Mouse (Mus musculus) liver, embryonic 14.5 days (tissue): Measurements from ENCODE around the gene Eif5a. TPM values are rescaled to one million over a fixed set of nuclear protein-coding genes. Genes with fewer than 3 reads are reported as not detected.

Experiments
- ATAC-seq: fragments of 200-750 bp; cut with Nextera tagmentation; 2 replicates; pipeline ENCODE4 v1.8.0; 2017; ENCODE audit warnings: moderate number of reproducible peaks, mild to moderate bottlenecking, moderate library complexity; ENCODE audit not compliant: insufficient read depth
- DNase-seq, 3 experiments: peaks; one replicate each; pipeline ENCODE4 v3.0.0-alpha.2; 2012 to 2013; ENCODE audit warnings: low read depth in 3 of 3, low spot score in 3 of 3
- H3K27ac ChIP-seq: fragments of 300-500 bp; sonication (generic); 2 replicates; pipeline ENCODE4 v1.5.1; 2014; ENCODE audit warnings: moderate library complexity, mild to moderate bottlenecking, control low read depth, inconsistent platforms
- H3K27me3 ChIP-seq: fragments of 300-500 bp; sonication (generic); 2 replicates; pipeline ENCODE4 v1.6.1; 2014; ENCODE audit warnings: mild to moderate bottlenecking, low read length, moderate library complexity; ENCODE audit not compliant: control insufficient read depth, insufficient read depth
- H3K36me3 ChIP-seq: fragments of 300-500 bp; sonication (generic); replicated peaks from 2 replicates; pipeline ENCODE4 v1.6.1; 2014; ENCODE audit warnings: low read depth; ENCODE audit not compliant: control insufficient read depth, insufficient read depth
- H3K4me1 ChIP-seq, 2 experiments: fragments of 200-500 bp in 1 of 2; fragments of 300-500 bp in 1 of 2; sonication (generic) in 1 of 2; replicated peaks; 2 replicates each; pipeline ENCODE4 v1.6.1; 2012 to 2014; ENCODE audit warnings: antibody characterized with exemption in 1 of 2, inconsistent platforms in 1 of 2, low read length in 1 of 2; ENCODE audit not compliant: control insufficient read depth in 2 of 2, insufficient read depth in 2 of 2
- H3K4me2 ChIP-seq: fragments of 300-500 bp; sonication (generic); 2 replicates; pipeline ENCODE4 v1.6.1; 2014; ENCODE audit warnings: low read depth, mild to moderate bottlenecking, control low read depth, moderate library complexity
- H3K4me3 ChIP-seq, 2 experiments: fragments of 200-500 bp in 1 of 2; fragments of 300-500 bp in 1 of 2; sonication (generic) in 1 of 2; 2 replicates each; pipeline ENCODE4 v1.5.1; 2012 to 2014; ENCODE audit warnings: low read depth in 2 of 2, low read length in 2 of 2, mild to moderate bottlenecking in 2 of 2, control low read depth in 1 of 2, inconsistent platforms in 1 of 2, moderate library complexity in 1 of 2; ENCODE audit not compliant: insufficient read depth in 1 of 2
- H3K9ac ChIP-seq: fragments of 300-500 bp; sonication (generic); replicated peaks from 2 replicates; pipeline ENCODE4 v1.6.1; 2014; ENCODE audit warnings: mild to moderate bottlenecking, control low read depth, moderate library complexity
- H3K9me3 ChIP-seq: fragments of 300-500 bp; sonication (generic); 2 replicates; pipeline ENCODE4 v1.6.1; 2016; ENCODE audit warnings: low read length, mixed read lengths; ENCODE audit not compliant: control insufficient read depth
- CTCF ChIP-seq: IDR thresholded peaks from 2 replicates; pipeline ENCODE4 v1.5.1; 2016; ENCODE audit warnings: antibody characterized with exemption, low read depth, control low read depth
- EP300 ChIP-seq: IDR thresholded peaks from 2 replicates; pipeline ENCODE4 v1.6.1; 2016; ENCODE audit warnings: antibody characterized with exemption, low read depth
- WGBS: fragments of 180-500 bp; shearing (Covaris S2); extraction: QIAGEN DNeasy Blood & Tissue Kit; methylation state at CpG from one replicate; pipeline ENCODE4 v1.1.7; 2014; ENCODE audit not compliant: insufficient replicate concordance; 5-methylcytosine and 5-hydroxymethylcytosine counted together
- microRNA-seq: library from miRNA; unstranded; fragments of <30 nt; microRNA quantifications from one replicate; pipeline ENCODE4, GENCODE M21; 2016
- polyA plus RNA-seq, 2 experiments: library from polyadenylated mRNA; depleted of rRNA in 1 of 2; stranded (reverse) in 1 of 2; unstranded in 1 of 2; fragments of >200 nt; fragmentation: Nextera tagmentation in 1 of 2; extraction: Ambion mirVana in 1 of 2; gene quantifications; 2 replicates each; pipeline versions ENCODE4 v1.2.1 to v1.2.3; 2012 to 2014

Gene Eif5a
- polyA plus RNA-seq, 2 experiments: 846 to 1,316 TPM

GRCm38 (mm10) chr11:69871822-69872221 lies 49.9 kb downstream of the Eif5a start:
- no peaks in the 10 kb centered on the region for H3K36me3 ChIP-seq
- H3K9me3 ChIP-seq: no peaks in the 10 kb centered on the region
- no peak overlapping the region for H3K9ac ChIP-seq
- no peak for ATAC-seq
- no peaks in the 10 kb centered on the region for H3K27me3 ChIP-seq
- no peak for DNase-seq
- H3K4me2 ChIP-seq: no peak overlapping the region
- TF ChIP-seq EP300: no peak
- no peak for TF ChIP-seq CTCF
- 81% methylated on average over 7 of the region's 7 CpGs for WGBS
- H3K4me1 ChIP-seq: peaks cover 32 to 34% of the 10 kb centered on the region in 2 experiments
- H3K4me3 ChIP-seq: no peak overlapping the region
- no peak overlapping the region for H3K27ac ChIP-seq

- no peak overlapping the region for H3K4me3 ChIP-seq
- no peak overlapping the region; the same call in 1 of the 2 replicates for H3K9ac ChIP-seq
- H3K4me2 ChIP-seq: no peak overlapping the region
- DNase-seq (no peak), ATAC-seq (no peak)
- TF ChIP-seq CTCF: no peak
- TF ChIP-seq EP300: no peak
- H3K27ac ChIP-seq: no peak overlapping the region
- no peaks in the 10 kb centered on the region for H3K9me3 ChIP-seq
- WGBS: 62% methylated on average over 2 of the region's 2 CpGs
- peaks cover 19 to 22% of the 10 kb centered on the region in 2 experiments for H3K4me1 ChIP-seq
- no peaks in the 10 kb centered on the region for H3K27me3 ChIP-seq
- no peaks in the 10 kb centered on the region for H3K36me3 ChIP-seq
Measured at GRCm38 (mm10) chr11:69870289-69871069, 51.3 kb downstream of the Eif5a start.

GRCm38 (mm10) chr11:69867335-69867734 lies 54.4 kb downstream of the Eif5a start:
- no peaks in the 10 kb centered on the region for H3K36me3 ChIP-seq
- H3K9ac ChIP-seq: no peak overlapping the region
- peak; percentile 61 for TF ChIP-seq EP300
- no peak for TF ChIP-seq CTCF
- WGBS: 32% methylated on average over 9 of the region's 9 CpGs
- no peak overlapping the region for H3K4me2 ChIP-seq
- ATAC-seq (peak; percentile 63; the same call in 1 of the 2 replicates), DNase-seq (no peak)
- H3K27ac ChIP-seq: no peak overlapping the region
- no peaks in the 10 kb centered on the region for H3K27me3 ChIP-seq
- H3K4me3 ChIP-seq: no peak overlapping the region
- peaks cover 32 to 33% of the 10 kb centered on the region in 2 experiments for H3K4me1 ChIP-seq
- no peaks in the 10 kb centered on the region for H3K9me3 ChIP-seq

Small RNAs within 50 kb of the gene (microRNA-seq; reads per million reads assigned to microRNA genes)
- gene Mir6924: not detected

Other genes with a start within 250 kb of the Eif5a start
Only the 30 nearest of the 38 such genes appear.
- gene Polr2a, start 163.3 kb downstream of the Eif5a start, polyA plus RNA-seq (2012; rRNA removed): 14.3 and 16.0 TPM in 2 replicates
- gene Polr2a, start 163.3 kb downstream of the Eif5a start, polyA plus RNA-seq (2014; fragmentation: Nextera tagmentation; extraction: Ambion mirVana): 19.5 and 22.4 TPM in 2 replicates
- not detected in 2 replicates for gene Slc35g3, start 160.0 kb downstream of the Eif5a start, polyA plus RNA-seq (2012; rRNA removed)
- gene Slc35g3, start 160.0 kb downstream of the Eif5a start, polyA plus RNA-seq (2014; fragmentation: Nextera tagmentation; extraction: Ambion mirVana): not detected in 2 replicates
- gene Zbtb4, start 156.0 kb downstream of the Eif5a start, polyA plus RNA-seq (2012; rRNA removed): 1.4 and 1.5 TPM in 2 replicates
- 0.45 and 0.58 TPM in 2 replicates for gene Zbtb4, start 156.0 kb downstream of the Eif5a start, polyA plus RNA-seq (2014; fragmentation: Nextera tagmentation; extraction: Ambion mirVana)
- gene Chrnb1, start 126.0 kb downstream of the Eif5a start, polyA plus RNA-seq (2012; rRNA removed): 0.44 and 0.58 TPM in 2 replicates
- gene Chrnb1, start 126.0 kb downstream of the Eif5a start, polyA plus RNA-seq (2014; fragmentation: Nextera tagmentation; extraction: Ambion mirVana): 0.32 and 0.33 TPM in 2 replicates
- 0.41 and 0.42 TPM in 2 replicates for gene Fgf11, start 120.1 kb downstream of the Eif5a start, polyA plus RNA-seq (2012; rRNA removed)
- gene Fgf11, start 120.1 kb downstream of the Eif5a start, polyA plus RNA-seq (2014; fragmentation: Nextera tagmentation; extraction: Ambion mirVana): 0.06 and 0.13 TPM in 2 replicates
- 0.25 TPM in 2 replicates for gene Tmem102, start 116.3 kb downstream of the Eif5a start, polyA plus RNA-seq (2012; rRNA removed)
- gene Tmem102, start 116.3 kb downstream of the Eif5a start, polyA plus RNA-seq (2014; fragmentation: Nextera tagmentation; extraction: Ambion mirVana): 0.57 and 0.80 TPM in 2 replicates
- not detected in 2 replicates for gene Gm39566, start 106.7 kb downstream of the Eif5a start, polyA plus RNA-seq (2012; rRNA removed)
- not detected in 2 replicates for gene Gm39566, start 106.7 kb downstream of the Eif5a start, polyA plus RNA-seq (2014; fragmentation: Nextera tagmentation; extraction: Ambion mirVana)
- not detected in 2 replicates for gene Spem2, start 103.5 kb downstream of the Eif5a start, polyA plus RNA-seq (2012; rRNA removed)
- not detected in 2 replicates for gene Spem2, start 103.5 kb downstream of the Eif5a start, polyA plus RNA-seq (2014; fragmentation: Nextera tagmentation; extraction: Ambion mirVana)
- not detected in 2 replicates for gene Spem1, start 99.8 kb downstream of the Eif5a start, polyA plus RNA-seq (2012; rRNA removed)
- not detected in 2 replicates for gene Spem1, start 99.8 kb downstream of the Eif5a start, polyA plus RNA-seq (2014; fragmentation: Nextera tagmentation; extraction: Ambion mirVana)
- gene Nlgn2, start 84.2 kb downstream of the Eif5a start, polyA plus RNA-seq (2012; rRNA removed): 2.0 and 2.2 TPM in 2 replicates
- gene Nlgn2, start 84.2 kb downstream of the Eif5a start, polyA plus RNA-seq (2014; fragmentation: Nextera tagmentation; extraction: Ambion mirVana): 0.48 and 0.76 TPM in 2 replicates
- 143 and 197 TPM in 2 replicates for gene Tmem256, start 83.4 kb downstream of the Eif5a start, polyA plus RNA-seq (2012; rRNA removed)
- gene Tmem256, start 83.4 kb downstream of the Eif5a start, polyA plus RNA-seq (2014; fragmentation: Nextera tagmentation; extraction: Ambion mirVana): 384 and 393 TPM in 2 replicates
- 18.0 and 20.0 TPM in 2 replicates for gene Plscr3, start 75.6 kb downstream of the Eif5a start, polyA plus RNA-seq (2012; rRNA removed)
- 22.8 and 25.0 TPM in 2 replicates for gene Plscr3, start 75.6 kb downstream of the Eif5a start, polyA plus RNA-seq (2014; fragmentation: Nextera tagmentation; extraction: Ambion mirVana)
- 1.2 TPM in 2 replicates for gene Tnk1, start 63.2 kb downstream of the Eif5a start, polyA plus RNA-seq (2012; rRNA removed)
- 0.43 and 0.80 TPM in 2 replicates for gene Tnk1, start 63.2 kb downstream of the Eif5a start, polyA plus RNA-seq (2014; fragmentation: Nextera tagmentation; extraction: Ambion mirVana)
- not detected in 2 replicates for gene Tmem95, start 43.9 kb downstream of the Eif5a start, polyA plus RNA-seq (2012; rRNA removed)
- not detected in 2 replicates for gene Tmem95, start 43.9 kb downstream of the Eif5a start, polyA plus RNA-seq (2014; fragmentation: Nextera tagmentation; extraction: Ambion mirVana)
- 0.93 TPM in 2 replicates for gene Kctd11, start 40.6 kb downstream of the Eif5a start, polyA plus RNA-seq (2012; rRNA removed)
- gene Kctd11, start 40.6 kb downstream of the Eif5a start, polyA plus RNA-seq (2014; fragmentation: Nextera tagmentation; extraction: Ambion mirVana): 0.53 and 1.00 TPM in 2 replicates
- gene Acap1, start 26.4 kb downstream of the Eif5a start, polyA plus RNA-seq (2012; rRNA removed): 2.7 and 2.8 TPM in 2 replicates
- gene Acap1, start 26.4 kb downstream of the Eif5a start, polyA plus RNA-seq (2014; fragmentation: Nextera tagmentation; extraction: Ambion mirVana): 2.9 and 3.3 TPM in 2 replicates
- 0.40 and 0.48 TPM in 2 replicates for gene 2810408A11Rik, start 21.0 kb downstream of the Eif5a start, polyA plus RNA-seq (2012; rRNA removed)
- gene 2810408A11Rik, start 21.0 kb downstream of the Eif5a start, polyA plus RNA-seq (2014; fragmentation: Nextera tagmentation; extraction: Ambion mirVana): 0.93 and 1.7 TPM in 2 replicates
- 13.1 and 20.5 TPM in 2 replicates for gene Neurl4, start 20.9 kb downstream of the Eif5a start, polyA plus RNA-seq (2012; rRNA removed)
- gene Neurl4, start 20.9 kb downstream of the Eif5a start, polyA plus RNA-seq (2014; fragmentation: Nextera tagmentation; extraction: Ambion mirVana): 2.5 and 3.4 TPM in 2 replicates
- 79.5 and 93.1 TPM in 2 replicates for gene Gps2, start 8.1 kb downstream of the Eif5a start, polyA plus RNA-seq (2012; rRNA removed)
- 82.7 and 91.2 TPM in 2 replicates for gene Gps2, start 8.1 kb downstream of the Eif5a start, polyA plus RNA-seq (2014; fragmentation: Nextera tagmentation; extraction: Ambion mirVana)
- 0.57 and 0.58 TPM in 2 replicates for gene Ybx2, start 13.8 kb upstream of the Eif5a start, polyA plus RNA-seq (2012; rRNA removed)
- 0.23 TPM in 1 of 2 replicates, not detected in the other for gene Ybx2, start 13.8 kb upstream of the Eif5a start, polyA plus RNA-seq (2014; fragmentation: Nextera tagmentation; extraction: Ambion mirVana)
- 17.0 and 17.4 TPM in 2 replicates for gene Slc2a4, start 26.2 kb upstream of the Eif5a start, polyA plus RNA-seq (2012; rRNA removed)
- gene Slc2a4, start 26.2 kb upstream of the Eif5a start, polyA plus RNA-seq (2014; fragmentation: Nextera tagmentation; extraction: Ambion mirVana): 12.6 and 14.0 TPM in 2 replicates
- gene Cldn7, start 42.8 kb upstream of the Eif5a start, polyA plus RNA-seq (2012; rRNA removed): 2.0 and 4.0 TPM in 2 replicates
- 2.2 TPM in 2 replicates for gene Cldn7, start 42.8 kb upstream of the Eif5a start, polyA plus RNA-seq (2014; fragmentation: Nextera tagmentation; extraction: Ambion mirVana)
- 23.6 and 32.3 TPM in 2 replicates for gene Ctdnep1, start 59.2 kb upstream of the Eif5a start, polyA plus RNA-seq (2012; rRNA removed)
- 9.7 and 10.7 TPM in 2 replicates for gene Ctdnep1, start 59.2 kb upstream of the Eif5a start, polyA plus RNA-seq (2014; fragmentation: Nextera tagmentation; extraction: Ambion mirVana)
- gene Elp5, start 60.6 kb upstream of the Eif5a start, polyA plus RNA-seq (2012; rRNA removed): 44.0 and 46.1 TPM in 2 replicates
- 70.2 and 74.0 TPM in 2 replicates for gene Elp5, start 60.6 kb upstream of the Eif5a start, polyA plus RNA-seq (2014; fragmentation: Nextera tagmentation; extraction: Ambion mirVana)
- gene Gabarap, start 69.2 kb upstream of the Eif5a start, polyA plus RNA-seq (2012; rRNA removed): 134 and 140 TPM in 2 replicates
- 296 and 300 TPM in 2 replicates for gene Gabarap, start 69.2 kb upstream of the Eif5a start, polyA plus RNA-seq (2014; fragmentation: Nextera tagmentation; extraction: Ambion mirVana)
- gene Phf23, start 73.8 kb upstream of the Eif5a start, polyA plus RNA-seq (2012; rRNA removed): 10.8 and 14.8 TPM in 2 replicates
- gene Phf23, start 73.8 kb upstream of the Eif5a start, polyA plus RNA-seq (2014; fragmentation: Nextera tagmentation; extraction: Ambion mirVana): 11.9 and 12.1 TPM in 2 replicates
- gene Dvl2, start 78.6 kb upstream of the Eif5a start, polyA plus RNA-seq (2012; rRNA removed): 4.2 and 4.6 TPM in 2 replicates
- 3.4 and 4.2 TPM in 2 replicates for gene Dvl2, start 78.6 kb upstream of the Eif5a start, polyA plus RNA-seq (2014; fragmentation: Nextera tagmentation; extraction: Ambion mirVana)
- 27.8 and 40.6 TPM in 2 replicates for gene Acadvl, start 93.5 kb upstream of the Eif5a start, polyA plus RNA-seq (2012; rRNA removed)
- 84.1 and 98.1 TPM in 2 replicates for gene Acadvl, start 93.5 kb upstream of the Eif5a start, polyA plus RNA-seq (2014; fragmentation: Nextera tagmentation; extraction: Ambion mirVana)
- 1.5 and 1.9 TPM in 2 replicates for gene Dlg4, start 95.0 kb upstream of the Eif5a start, polyA plus RNA-seq (2012; rRNA removed)
- gene Dlg4, start 95.0 kb upstream of the Eif5a start, polyA plus RNA-seq (2014; fragmentation: Nextera tagmentation; extraction: Ambion mirVana): 0.33 and 0.54 TPM in 2 replicates
- gene Asgr1, start 132.1 kb upstream of the Eif5a start, polyA plus RNA-seq (2012; rRNA removed): 1.3 TPM in 2 replicates
- 2.6 and 4.1 TPM in 2 replicates for gene Asgr1, start 132.1 kb upstream of the Eif5a start, polyA plus RNA-seq (2014; fragmentation: Nextera tagmentation; extraction: Ambion mirVana)